Mouse (Mus musculus) embryo, embryonic 9.5 days (tissue): ENCODE data around the gene Rab20.
"Not testable (repeated sequence)": the region's sequence is repeated elsewhere in the genome, so short reads cannot be mapped to it uniquely, and the experiment has no call there.

Source experiments
- DNase-seq: peaks from one replicate; pipeline ENCODE4 v3.0.0-alpha.2; 2017; ENCODE audit errors: extremely low spot score

Rab20 gene

GRCm38 (mm10) chr8:11479591-11479990 is 1.1 kb upstream of the Rab20 start:
- no peak for DNase-seq

DNA sequence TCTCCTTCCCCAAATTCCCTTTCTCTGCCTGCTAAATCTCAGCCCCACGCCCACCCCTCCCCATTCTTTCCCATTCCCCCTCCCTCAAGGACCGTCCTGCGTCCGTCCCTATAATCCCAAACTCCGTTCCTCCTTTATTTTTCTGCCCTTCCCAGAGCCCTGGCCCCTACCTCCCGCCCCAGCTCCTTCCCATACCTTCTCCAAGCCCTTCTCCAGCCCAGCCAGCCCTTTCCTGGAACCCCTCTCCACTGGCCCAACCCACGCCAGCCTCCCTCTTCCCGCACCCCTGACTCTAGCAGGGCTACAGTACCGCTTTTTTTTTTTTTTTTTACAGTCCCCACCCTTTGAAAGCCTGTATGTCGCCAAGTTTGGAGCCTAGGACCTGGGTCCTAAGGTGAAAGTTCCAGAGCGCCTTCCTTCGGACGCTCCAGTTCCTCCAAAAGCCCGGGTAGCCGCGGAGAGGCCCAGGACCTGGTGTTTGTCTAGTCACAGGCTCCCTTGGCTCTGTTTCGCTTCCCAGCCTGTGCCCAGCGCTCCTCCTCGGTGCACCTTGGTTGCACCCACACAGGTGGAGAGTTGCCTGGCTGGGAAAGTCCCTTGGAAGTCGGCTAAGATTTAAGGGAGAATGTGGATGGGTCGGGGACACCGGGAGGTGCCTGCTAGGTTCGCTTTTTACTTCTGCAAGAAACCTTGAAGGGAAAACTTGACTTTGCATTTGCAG is 457 bp upstream of the Rab20 start:
- peak; percentile 47 for DNase-seq

GRCm38 (mm10) chr8:11477178-11477553 is 1.3 kb downstream of the Rab20 start:
- no peak for DNase-seq

- DNase-seq: peak; percentile 49
Observed at GRCm38 (mm10) chr8:11476338-11477177, 2.0 kb downstream of the Rab20 start.

- no peak for DNase-seq
Observed at GRCm38 (mm10) chr8:11475876-11476275, 2.6 kb downstream of the Rab20 start.

DNA sequence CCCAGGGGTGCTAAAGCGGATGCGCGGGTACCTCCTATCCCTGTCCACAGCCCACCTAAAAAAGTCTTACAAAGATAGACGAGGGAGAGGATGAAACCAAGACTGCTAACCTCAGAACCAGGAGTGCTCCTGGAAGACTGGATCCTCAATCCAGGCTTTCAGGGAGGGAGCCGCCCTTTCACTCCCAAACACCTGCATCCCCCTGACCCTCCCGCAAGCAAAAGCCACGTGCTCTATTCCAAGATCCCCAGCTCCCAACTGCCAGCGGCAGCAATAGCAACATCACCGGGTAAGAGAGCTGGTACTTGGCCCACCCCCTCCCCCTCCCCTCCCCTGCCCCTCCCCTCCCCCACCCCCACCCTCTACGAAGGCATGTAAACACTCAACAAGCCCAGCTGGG is 3.1 kb downstream of the Rab20 start:
- DNase-seq: no peak

GRCm38 (mm10) chr8:11473072-11473471 is 5.4 kb downstream of the Rab20 start:
- no peak for DNase-seq

DNA sequence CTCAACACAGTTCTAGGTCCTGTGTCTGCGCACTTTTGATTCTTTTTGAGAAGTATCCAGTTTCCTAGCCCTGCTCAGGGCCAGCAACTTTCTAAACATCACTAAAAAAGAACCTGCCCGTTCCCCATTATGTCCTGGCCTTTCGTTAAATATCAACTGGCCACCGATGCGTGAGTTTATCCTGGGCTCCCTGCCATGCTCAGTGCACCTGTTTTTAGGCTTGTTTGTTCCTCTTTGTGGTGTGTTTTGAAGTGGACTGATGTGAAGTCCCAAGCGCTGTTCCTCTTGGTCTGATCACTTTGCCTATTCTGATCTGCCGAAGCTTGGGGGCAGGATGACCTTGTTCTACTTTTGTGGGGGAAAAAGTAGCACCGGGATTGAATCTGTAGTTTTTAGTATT is 7.2 kb downstream of the Rab20 start:
- no peak for DNase-seq

- DNase-seq: no peak
Observed at GRCm38 (mm10) chr8:11470694-11471093, 7.8 kb downstream of the Rab20 start.

DNA sequence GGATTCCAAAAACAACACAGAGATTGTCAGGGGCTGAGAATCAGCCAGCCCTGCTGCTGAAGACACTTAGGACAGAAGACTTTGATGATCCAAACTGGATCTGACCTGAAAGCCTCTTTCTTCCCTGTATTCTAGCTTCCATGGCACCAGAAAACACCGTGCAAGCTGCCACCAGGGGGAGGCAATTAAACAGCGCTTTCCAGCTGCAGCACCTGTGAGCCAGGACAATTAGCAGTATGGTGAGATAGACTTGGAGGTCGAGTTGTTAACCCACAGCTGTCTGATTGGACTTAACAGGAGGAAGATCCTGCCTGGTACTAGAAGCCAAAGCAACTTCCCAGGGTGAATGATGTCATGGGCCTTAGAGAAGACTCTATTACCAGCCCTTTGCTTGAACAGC is 9.4 kb downstream of the Rab20 start:
- no peak for DNase-seq

- DNase-seq: not testable (repeated sequence)
Observed at GRCm38 (mm10) chr8:11466528-11466927, 12.0 kb downstream of the Rab20 start.

DNA sequence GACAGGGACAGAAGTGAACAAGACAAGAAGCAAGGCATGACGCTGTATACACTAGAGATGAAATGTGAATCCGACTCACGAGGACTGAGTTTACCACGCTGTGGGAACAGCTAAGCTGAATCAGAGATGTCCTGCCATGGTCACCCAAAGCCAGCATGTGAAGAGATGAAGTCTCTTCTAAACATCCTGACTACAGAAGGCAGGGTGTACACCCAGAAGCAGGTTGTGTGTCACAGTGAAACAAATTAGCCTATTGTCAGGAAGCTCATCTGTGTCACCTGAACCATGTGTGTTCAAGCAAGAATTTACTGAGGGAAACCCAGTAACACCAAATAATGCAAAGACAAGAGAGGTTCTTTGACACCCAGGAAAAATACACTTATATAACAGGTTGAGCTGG is 12.9 kb downstream of the Rab20 start:
- DNase-seq: no peak

DNA sequence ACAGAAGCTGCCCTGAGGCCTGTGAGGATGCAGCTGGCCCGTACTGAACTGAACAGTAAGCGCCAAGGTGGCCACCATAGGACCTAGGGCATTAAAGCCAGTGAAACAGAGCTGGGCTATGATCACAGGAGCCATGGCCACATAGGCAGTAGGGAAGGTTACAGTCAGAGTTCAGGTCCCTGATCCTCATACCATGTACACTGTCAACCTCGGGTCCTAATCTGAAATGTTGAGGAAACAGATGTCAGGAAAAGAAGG is 13.9 kb downstream of the Rab20 start:
- no peak for DNase-seq

DNA sequence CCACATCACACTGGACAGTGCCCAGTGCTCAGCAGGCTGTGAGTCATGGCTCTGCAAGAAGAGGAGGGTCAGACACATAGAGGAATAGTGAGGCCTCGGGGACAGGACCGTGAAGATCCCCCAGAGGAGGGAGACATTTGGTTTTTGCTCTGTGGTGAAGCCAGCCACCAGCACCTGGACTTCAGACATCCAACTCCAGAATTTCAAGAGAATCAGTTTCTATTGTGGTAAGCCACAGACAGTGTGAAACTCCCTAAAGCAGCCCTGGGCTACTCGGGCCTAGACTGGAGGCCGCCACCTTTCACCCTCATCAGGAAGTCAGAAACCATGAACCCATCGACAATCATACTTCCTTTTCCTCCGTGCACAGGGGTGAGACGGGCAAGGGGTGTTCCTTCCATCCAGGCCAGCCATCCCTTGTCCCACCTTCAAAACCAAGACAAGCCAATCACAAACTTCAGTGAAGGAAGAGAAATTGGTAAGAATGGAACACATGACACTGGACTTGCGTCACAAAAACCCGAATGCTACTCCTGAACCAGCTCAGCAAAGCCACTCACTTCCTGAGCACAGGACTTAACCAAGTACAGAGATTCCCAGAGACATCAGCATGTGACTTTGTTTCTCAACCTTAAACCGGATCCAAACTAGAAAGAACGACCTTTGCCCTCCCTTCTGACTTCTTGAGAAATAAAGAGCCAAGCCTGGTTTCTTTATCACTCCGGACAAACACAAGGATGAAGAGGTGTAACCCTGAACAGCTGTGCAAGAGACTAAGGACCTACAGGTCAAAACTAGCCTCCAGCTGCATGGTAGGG is 14.4 kb downstream of the Rab20 start:
- no peak for DNase-seq

GRCm38 (mm10) chr8:11463541-11463888 is 15.0 kb downstream of the Rab20 start:
- no peak for DNase-seq

GRCm38 (mm10) chr8:11462641-11463040 is 15.9 kb downstream of the Rab20 start:
- no peak for DNase-seq

- no peak for DNase-seq
Observed at GRCm38 (mm10) chr8:11461847-11462246, 16.7 kb downstream of the Rab20 start.

DNA sequence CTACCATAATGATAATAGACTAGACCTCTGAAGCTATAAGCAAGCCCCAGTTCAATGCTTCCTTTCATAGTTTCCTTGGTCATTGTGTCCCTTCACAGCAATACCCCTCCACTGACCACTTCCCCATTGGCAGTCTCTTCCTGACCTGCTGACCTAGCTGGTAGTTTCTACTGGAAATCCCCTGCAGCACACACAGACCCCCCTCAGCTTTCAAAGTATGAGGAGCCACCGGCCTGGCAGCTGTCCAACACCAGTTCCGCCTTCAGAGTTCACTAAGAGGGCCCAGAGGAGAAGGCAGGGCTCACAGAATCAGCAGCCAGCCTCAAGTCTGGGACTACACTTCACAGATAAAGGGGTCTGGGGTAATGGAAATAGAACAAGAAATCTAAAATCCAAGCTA is 17.6 kb downstream of the Rab20 start:
- no peak for DNase-seq

DNA sequence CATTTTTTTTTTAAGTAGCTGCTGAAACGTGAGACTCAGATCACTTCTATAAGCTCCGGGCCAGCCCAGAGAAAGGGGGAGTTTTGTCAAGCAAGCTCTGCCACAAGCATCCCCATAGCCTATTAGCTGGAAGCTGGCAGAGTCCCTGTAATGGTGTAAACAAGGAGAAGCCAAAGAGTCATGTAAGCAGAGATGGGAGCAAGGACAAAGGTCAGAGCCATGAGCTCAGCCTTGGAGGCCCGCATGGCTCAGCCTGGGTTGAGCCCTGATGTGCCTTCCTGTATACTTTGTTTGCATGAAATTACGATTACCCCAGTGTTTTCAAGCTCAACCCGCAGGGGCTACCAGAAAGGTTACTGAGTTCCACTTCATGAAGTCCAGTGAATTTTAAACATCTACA is 19.5 kb downstream of the Rab20 start:
- DNase-seq: peak; percentile 38

- DNase-seq: peak; percentile 32
Observed at GRCm38 (mm10) chr8:11457981-11458836, 20.3 kb downstream of the Rab20 start.

DNA sequence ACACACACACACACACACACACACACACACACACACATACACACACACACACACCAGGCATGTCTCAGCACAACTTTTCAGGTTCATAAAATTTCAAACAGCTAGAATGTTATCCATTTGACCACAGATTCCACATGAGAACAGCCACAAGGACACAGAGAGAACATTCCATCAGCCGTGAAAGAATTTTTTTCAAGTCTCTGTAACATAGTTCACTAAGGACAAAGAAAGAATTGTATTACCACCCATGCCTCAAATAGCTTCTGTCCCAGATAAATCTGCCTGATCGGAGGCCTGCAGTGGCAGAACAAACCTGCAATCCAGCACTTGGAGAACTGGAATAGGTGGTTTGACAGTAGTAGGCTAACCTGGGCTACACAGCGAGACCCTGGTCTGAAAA is 21.2 kb downstream of the Rab20 start:
- no peak for DNase-seq

GRCm38 (mm10) chr8:11454228-11454627 is 24.3 kb downstream of the Rab20 start:
- no peak for DNase-seq
